Mouse (Mus musculus): ENCODE measurements at regions not wholly inside any gene's neighbourhood (a gene's known extent, or its start where the extent isn't known, plus 50 kb on each side); places are given as distances from the start of the nearest gene placed in this dataset.

GRCm38 (mm10) chr7:90065269-90065955 lies 64.6 kb upstream of the Picalm start:
- TF ChIP-seq POLR2A (IDR thresholded peaks at IDR 0.05; ENCODE audit: low read depth, low read length) (no peak), MAFK (IDR thresholded peaks at IDR 0.05; ENCODE audit: insufficient replicate concordance, low read length) (no peak), RCOR1 (conservative IDR thresholded peaks at IDR 0.05; ENCODE audit: low read depth, low read length) (no peak), POLR2AphosphoS2 (IDR thresholded peaks at IDR 0.05; ENCODE audit: low read depth, low read length) (no peak), JUND (conservative IDR thresholded peaks at IDR 0.05; ENCODE audit: low read depth, low read length) (no peak), CTCF (conservative IDR thresholded peaks at IDR 0.05 in 1 of 2, IDR thresholded peaks at IDR 0.05 in 1 of 2; ENCODE audit: low read depth in 2 of 2, low read length in 2 of 2) (no peak), ZC3H11A (IDR thresholded peaks at IDR 0.05; ENCODE audit: low read depth, low read length) (no peak), E2F4 (IDR thresholded peaks at IDR 0.05; ENCODE audit: insufficient replicate concordance, low read depth, low read length) (no peak), MAZ (IDR thresholded peaks at IDR 0.05; ENCODE audit: low read depth, low read length) (no peak), UBTF (IDR thresholded peaks at IDR 0.05; ENCODE audit: low read depth, low read length) (no peak)

Data from CH12.LX (cell line).